In the genomic region with DNA sequence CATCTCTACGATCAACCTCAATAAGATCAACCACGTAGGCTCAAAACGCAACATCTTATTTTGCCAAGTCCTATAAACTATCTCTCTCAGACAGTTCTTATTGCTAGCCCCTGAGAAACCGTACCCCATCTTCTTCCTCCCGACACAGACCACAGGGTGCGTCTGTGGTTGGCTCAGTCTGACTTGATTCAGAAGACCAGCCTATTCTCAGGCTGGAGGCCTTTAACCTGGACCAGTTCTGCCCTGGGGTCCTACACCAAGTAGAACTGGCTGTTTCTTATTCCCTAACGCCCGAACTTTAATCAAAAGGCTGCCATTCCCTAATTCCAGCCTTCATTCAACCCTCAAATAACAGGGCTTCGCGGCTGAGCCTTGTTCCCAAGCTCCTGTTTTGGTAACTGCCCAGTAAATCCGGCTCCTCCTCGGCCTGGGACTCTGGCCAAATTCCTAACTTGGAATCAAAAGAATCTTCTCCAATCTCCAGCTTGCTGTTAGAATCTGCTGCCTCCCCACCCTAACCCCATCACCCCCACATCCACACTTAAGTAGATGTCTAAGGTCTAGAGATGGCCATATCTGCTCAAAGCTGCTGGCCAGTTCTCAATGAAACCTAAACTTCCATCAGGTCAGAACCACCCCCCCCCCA, we compare ENCODE assay signal across 11 mouse cellular contexts.
DNase-seq lines count a peak whose midpoint lies in the region; ATAC-seq and TF ChIP-seq lines count a peak whose summit lies in the region.
"Had no signal": no experiment of that assay in that cellular context is flagged by ENCODE, and none has a peak within 500 bp of the region (broad histone marks: within the 10 kb centered on the region; RNA-seq: fewer than 3 reads in every experiment).

No protein-coding gene starts in this region.

- no peak for ATAC-seq in hindbrain, postnatal 0 days
- no peak for ATAC-seq in hindbrain, embryonic 16.5 days
- no peak for ATAC-seq in activated CD4-positive, CD25-positive, alpha-beta regulatory T cell, adult 4 months
- ATAC-seq: midbrain, embryonic 13.5 days had no signal

- TF ChIP-seq POLR2A in lung, adult 2 months (IDR thresholded peaks at IDR 0.05; ENCODE audit: borderline replicate concordance, extremely low read depth, low read depth, low read length), result no peak

- no peaks in the 10 kb centered on the region for H3K27me3 ChIP-seq in hindbrain, postnatal 0 days (ENCODE audit: insufficient read depth, low read length)
- H3K27me3 ChIP-seq in hindbrain, embryonic 16.5 days (replicated peaks; ENCODE audit: control insufficient read depth, insufficient read depth, low read length), result no peaks in the 10 kb centered on the region
- H3K27me3 ChIP-seq: midbrain, embryonic 13.5 days had no signal

- peak; percentile 43 for DNase-seq in hindbrain, postnatal 0 days (ENCODE audit: low spot score)
- DNase-seq in adrenal gland, postnatal 36 days, result peak; percentile 49 to 65
- DNase-seq in gastrocnemius, adult 18-20 months (ENCODE audit: low spot score), result peak; percentile 29
- peak; percentile 20 for DNase-seq in lung, adult 2 months
- no peak for DNase-seq in thymus, postnatal 14 days
- no peak for DNase-seq in cerebellum, postnatal 4 days (ENCODE audit: low spot score in 2 of 2)

- H3K36me3 ChIP-seq in hindbrain, postnatal 0 days (ENCODE audit: insufficient read depth, low read length), result no peaks in the 10 kb centered on the region
- no peaks in the 10 kb centered on the region for H3K36me3 ChIP-seq in hindbrain, embryonic 16.5 days (ENCODE audit: control insufficient read depth, insufficient read depth, low read length)
- H3K36me3 ChIP-seq: G1E; midbrain, embryonic 13.5 days had no signal

- TF ChIP-seq CTCF in hindbrain, postnatal 0 days (IDR thresholded peaks at IDR 0.05; ENCODE audit: low read depth), result no peak
- no peak for TF ChIP-seq CTCF in lung, adult 2 months (IDR thresholded peaks at IDR 0.05; ENCODE audit: insufficient read depth, low read length)

- H3K9ac ChIP-seq in hindbrain, postnatal 0 days (replicated peaks; ENCODE audit: low read length), result no peak overlapping the region
- no peak overlapping the region for H3K9ac ChIP-seq in hindbrain, embryonic 16.5 days (ENCODE audit: low read depth, low read length)
- H3K9ac ChIP-seq: midbrain, embryonic 13.5 days had no signal

- H3K27ac ChIP-seq in hindbrain, postnatal 0 days, result no peak overlapping the region
- no peak overlapping the region for H3K27ac ChIP-seq in hindbrain, embryonic 16.5 days (ENCODE audit: low read depth, low read length)
- H3K27ac ChIP-seq: left cerebral cortex, adult 2 months; midbrain, embryonic 13.5 days had no signal

- WGBS in hindbrain, postnatal 0 days, result 54% methylated on average over 12 of the region's 12 CpGs
- WGBS in hindbrain, embryonic 16.5 days, result 70% methylated on average over 12 of the region's 12 CpGs
- WGBS in lung, adult 2 months, result 49% methylated on average over 12 of the region's 12 CpGs

- no peak overlapping the region for H3K4me2 ChIP-seq in hindbrain, postnatal 0 days (ENCODE audit: low read depth, low read length)
- no peak overlapping the region for H3K4me2 ChIP-seq in hindbrain, embryonic 16.5 days (ENCODE audit: low read length)
- H3K4me2 ChIP-seq: midbrain, embryonic 13.5 days had no signal

- H3K9me3 ChIP-seq in hindbrain, postnatal 0 days (ENCODE audit: low read length), result no peaks in the 10 kb centered on the region
- H3K9me3 ChIP-seq in hindbrain, embryonic 16.5 days (ENCODE audit: control insufficient read depth, low read length), result no peaks in the 10 kb centered on the region
- H3K9me3 ChIP-seq: G1E; midbrain, embryonic 13.5 days had no signal

- H3K4me3 ChIP-seq in hindbrain, postnatal 0 days (ENCODE audit: low read length), result no peak overlapping the region
- no peak overlapping the region for H3K4me3 ChIP-seq in hindbrain, embryonic 16.5 days (ENCODE audit: low read length)
- no peak overlapping the region for H3K4me3 ChIP-seq in lung, adult 2 months (replicated peaks; ENCODE audit: extremely low read depth, low read depth, low read length)
- H3K4me3 ChIP-seq: left cerebral cortex, adult 2 months; midbrain, embryonic 13.5 days had no signal

- no peaks in the 10 kb centered on the region for H3K4me1 ChIP-seq in hindbrain, postnatal 0 days (ENCODE audit: insufficient read depth, low read length)
- peaks cover 2% of the 10 kb centered on the region for H3K4me1 ChIP-seq in hindbrain, embryonic 16.5 days (ENCODE audit: control insufficient read depth, insufficient read depth, low read depth, low read length)
- no peaks in the 10 kb centered on the region for H3K4me1 ChIP-seq in lung, adult 2 months (ENCODE audit: control insufficient read depth, insufficient read depth, low read length)

Comparison
In these comparisons a context has a peak if more than half of its experiments do, and no peak if none do; other contexts are left out.
1. DNase-seq: peak in hindbrain, postnatal 0 days (single experiment), adrenal gland, postnatal 36 days (2 of 2), gastrocnemius, adult 18-20 months (single experiment) and lung, adult 2 months (single experiment); none in thymus, postnatal 14 days (single experiment) and cerebellum, postnatal 4 days (0 of 2).